ENCODE assay signal across 24 mouse cellular contexts in the genomic region with DNA sequence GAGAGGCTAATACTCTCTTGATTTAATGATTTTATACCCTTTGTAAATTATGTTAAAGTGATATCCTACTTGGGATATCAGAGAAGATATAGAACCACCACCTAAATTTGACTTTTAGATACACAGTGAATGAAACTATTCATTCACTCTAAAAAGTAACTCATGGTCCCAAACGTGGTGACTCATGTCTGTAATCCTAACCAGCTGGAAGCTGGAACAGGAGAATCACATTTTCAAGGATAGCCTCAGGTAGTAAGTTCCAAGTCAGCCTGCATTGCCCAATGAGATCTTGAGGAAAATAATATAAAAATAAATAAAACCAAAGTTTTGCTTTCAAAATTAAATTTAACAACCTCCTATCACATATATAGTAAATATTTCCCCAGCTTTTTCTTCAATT. TPM values are rescaled to one million over a fixed set of nuclear protein-coding genes. Genes with fewer than 3 reads are reported as not detected.
DNase-seq lines count a peak whose midpoint lies in the region; ATAC-seq lines count a peak whose summit lies in the region.
"Had no signal": no experiment of that assay in that cellular context is flagged by ENCODE, and none has a peak within 500 bp of the region (broad histone marks: within the 10 kb centered on the region; RNA-seq: fewer than 3 reads in every experiment).

No protein-coding gene starts in this region.

- WGBS in embryonic facial prominence, embryonic 11.5 days = 32% methylated on average over 1 of the region's 1 CpGs
- WGBS in embryonic facial prominence, embryonic 10.5 days = 42% methylated on average over 1 of the region's 1 CpGs
- WGBS in midbrain, embryonic 11.5 days = 48% methylated on average over 1 of the region's 1 CpGs
- WGBS in midbrain, embryonic 14.5 days = 62% methylated on average over 1 of the region's 1 CpGs

- H3K36me3 ChIP-seq in embryonic facial prominence, embryonic 11.5 days (replicated peaks; ENCODE audit: control insufficient read depth, insufficient read depth, low read depth, low read length) = no peaks in the 10 kb centered on the region
- H3K36me3 ChIP-seq in embryonic facial prominence, embryonic 10.5 days (replicated peaks) = no peaks in the 10 kb centered on the region
- H3K36me3 ChIP-seq in midbrain, embryonic 11.5 days (ENCODE audit: control insufficient read depth, insufficient read depth, low read length) = no peaks in the 10 kb centered on the region
- H3K36me3 ChIP-seq in midbrain, embryonic 14.5 days (ENCODE audit: control insufficient read depth, insufficient read depth, low read length) = no peaks in the 10 kb centered on the region
- H3K36me3 ChIP-seq: G1E had no signal

- no peak overlapping the region for H3K4me2 ChIP-seq in embryonic facial prominence, embryonic 11.5 days (ENCODE audit: low read depth, low read length)
- H3K4me2 ChIP-seq in midbrain, embryonic 11.5 days = no peak overlapping the region
- H3K4me2 ChIP-seq in midbrain, embryonic 14.5 days (ENCODE audit: low read length) = no peak overlapping the region

- no peaks in the 10 kb centered on the region for H3K4me1 ChIP-seq in embryonic facial prominence, embryonic 11.5 days (ENCODE audit: control insufficient read depth, insufficient read depth, low read length)
- peaks cover 10% of the 10 kb centered on the region for H3K4me1 ChIP-seq in embryonic facial prominence, embryonic 10.5 days
- peaks cover 3% of the 10 kb centered on the region; the same call in 1 of the 2 replicates for H3K4me1 ChIP-seq in midbrain, embryonic 11.5 days (ENCODE audit: control insufficient read depth, insufficient read depth, low read length)
- H3K4me1 ChIP-seq in midbrain, embryonic 14.5 days (ENCODE audit: control insufficient read depth, insufficient read depth, low read length) = peaks cover 9% of the 10 kb centered on the region; the same call in 1 of the 2 replicates

- DNase-seq in embryonic facial prominence, embryonic 11.5 days (ENCODE audit: low spot score) = peak; percentile 9
- no peak for DNase-seq in embryonic facial prominence, embryonic 10.5 days (ENCODE audit: low spot score)
- peak; percentile 17 for DNase-seq in midbrain, embryonic 11.5 days (ENCODE audit: low spot score, missing footprints)
- DNase-seq in midbrain, embryonic 14.5 days = no peak
- DNase-seq in 3T3-L1 (ENCODE audit: low read depth, low spot score) (peak; percentile 75), NIH3T3 (ENCODE audit: low read depth) (peak; percentile 70)
- no peak for DNase-seq in spleen, postnatal 4 days (ENCODE audit: low spot score in 2 of 2)
- no peak for DNase-seq in kidney, adult 11 months
- DNase-seq: adrenal gland, adult 2 months; adrenal gland, adult 8-10 months; adrenal gland, postnatal 10 days; adrenal gland, postnatal 14 days; adrenal gland, postnatal 25 days; adrenal gland, postnatal 36 days; B cell, adult 2 months; cerebellum, adult 11 months; cerebellum, adult 11-12 months; cerebellum, adult 18-20 months; cerebellum, adult 2 months had no signal

- no peaks in the 10 kb centered on the region for H3K9me3 ChIP-seq in embryonic facial prominence, embryonic 11.5 days (replicated peaks; ENCODE audit: control insufficient read depth, low read length)
- H3K9me3 ChIP-seq in embryonic facial prominence, embryonic 10.5 days = no peaks in the 10 kb centered on the region
- H3K9me3 ChIP-seq in midbrain, embryonic 11.5 days (ENCODE audit: control insufficient read depth, low read length) = no peaks in the 10 kb centered on the region
- no peaks in the 10 kb centered on the region for H3K9me3 ChIP-seq in midbrain, embryonic 14.5 days (ENCODE audit: control insufficient read depth, low read length)
- H3K9me3 ChIP-seq: G1E had no signal

- no peak overlapping the region for H3K9ac ChIP-seq in embryonic facial prominence, embryonic 11.5 days (replicated peaks; ENCODE audit: low read length)
- no peak overlapping the region for H3K9ac ChIP-seq in midbrain, embryonic 11.5 days (ENCODE audit: low read length)
- no peak overlapping the region for H3K9ac ChIP-seq in midbrain, embryonic 14.5 days (replicated peaks; ENCODE audit: low read length)

- no peak overlapping the region for H3K4me3 ChIP-seq in embryonic facial prominence, embryonic 11.5 days (ENCODE audit: low read depth, low read length)
- H3K4me3 ChIP-seq in embryonic facial prominence, embryonic 10.5 days = no peak overlapping the region
- H3K4me3 ChIP-seq in midbrain, embryonic 11.5 days (ENCODE audit: low read depth, low read length) = no peak overlapping the region
- no peak overlapping the region for H3K4me3 ChIP-seq in midbrain, embryonic 14.5 days (replicated peaks; ENCODE audit: low read depth, low read length)

- peaks cover 5% of the 10 kb centered on the region; the same call in 1 of the 2 replicates for H3K27me3 ChIP-seq in embryonic facial prominence, embryonic 11.5 days (ENCODE audit: control insufficient read depth, insufficient read depth, low read length)
- H3K27me3 ChIP-seq in embryonic facial prominence, embryonic 10.5 days (replicated peaks; ENCODE audit: low read depth, poor library complexity, severe bottlenecking) = peaks cover 41% of the 10 kb centered on the region
- H3K27me3 ChIP-seq in midbrain, embryonic 11.5 days (ENCODE audit: control insufficient read depth, insufficient read depth, low read length) = peaks cover 10% of the 10 kb centered on the region
- H3K27me3 ChIP-seq in midbrain, embryonic 14.5 days (ENCODE audit: control insufficient read depth, insufficient read depth, low read length) = peaks cover 16% of the 10 kb centered on the region; the same call in 1 of the 2 replicates
- H3K27me3 ChIP-seq: CH12.LX, Patski had no signal

- ATAC-seq in embryonic facial prominence, embryonic 11.5 days (replicated peaks; ENCODE audit: insufficient number of reproducible peaks, low FRiP score, low TSS enrichment, low read depth) = no peak
- ATAC-seq in midbrain, embryonic 11.5 days (ENCODE audit: low FRiP score) = no peak
- ATAC-seq in midbrain, embryonic 14.5 days (ENCODE audit: low FRiP score, low TSS enrichment) = no peak
- ATAC-seq: activated CD4-positive, CD25-positive, alpha-beta regulatory T cell, adult 4 months; CD4-positive, CD25-positive, alpha-beta regulatory T cell, adult 4 months; Patski had no signal

- no peak overlapping the region for H3K27ac ChIP-seq in embryonic facial prominence, embryonic 11.5 days (replicated peaks; ENCODE audit: low read depth, low read length)
- no peak overlapping the region for H3K27ac ChIP-seq in embryonic facial prominence, embryonic 10.5 days (replicated peaks)
- H3K27ac ChIP-seq in midbrain, embryonic 11.5 days (ENCODE audit: low read depth, low read length) = no peak overlapping the region
- no peak overlapping the region for H3K27ac ChIP-seq in midbrain, embryonic 14.5 days (replicated peaks; ENCODE audit: low read depth, low read length)

RNA-seq across cellular contexts. Expression of a gene that starts 2.6 kb away (rescaled TPM):
- 0.04 and 0.18 TPM in 2 replicates for polyA plus RNA-seq in embryonic facial prominence, embryonic 11.5 days (2014; fragmentation: Nextera tagmentation; extraction: Ambion mirVana)
- 0.02 TPM in 1 of 2 replicates, not detected in the other for polyA plus RNA-seq in embryonic facial prominence, embryonic 10.5 days (2016; fragmentation: Nextera tagmentation; extraction: Ambion mirVana)
- polyA plus RNA-seq in midbrain, embryonic 11.5 days (2014; fragmentation: Nextera tagmentation; extraction: Ambion mirVana) = 0.25 and 0.36 TPM in 2 replicates
- polyA plus RNA-seq in midbrain, embryonic 14.5 days (2014; fragmentation: Nextera tagmentation; extraction: Ambion mirVana) = 0.58 and 0.97 TPM in 2 replicates
- polyA plus RNA-seq: G1E had no signal

Comparison
In these comparisons a context has a peak if more than half of its experiments do, and no peak if none do; other contexts are left out.
1. DNase-seq: peak in embryonic facial prominence, embryonic 11.5 days (single experiment), midbrain, embryonic 11.5 days (single experiment), 3T3-L1 (single experiment) and NIH3T3 (single experiment); none in embryonic facial prominence, embryonic 10.5 days (single experiment), midbrain, embryonic 14.5 days (single experiment), spleen, postnatal 4 days (0 of 2) and kidney, adult 11 months (single experiment).